Mouse (Mus musculus): ENCODE data around the gene Cd5.

GRCm38 (mm10) chr19:10709360-10710087, 29.3 kb downstream of the Cd5 start:
- TF ChIP-seq POLR2A (IDR thresholded peaks at IDR 0.05; ENCODE audit: insufficient read depth, low read depth, low read length) (no peak), CTCF (IDR thresholded peaks at IDR 0.05) (peak; percentile 98)

Data from heart, adult 2 months (tissue).